Mouse (Mus musculus) cerebellum, postnatal 4 days (tissue): ENCODE measurements around the gene Calcoco2.
"Not testable (repeated sequence)": the region's sequence is repeated elsewhere in the genome, so short reads cannot be mapped to it uniquely, and the experiment has no call there.

ENCODE experiments used
- DNase-seq, 2 experiments: peaks; one replicate each; pipeline ENCODE4 v3.0.0; 2022; ENCODE audit warnings: low spot score in 2 of 2, mixed read lengths in 1 of 2

Calcoco2 gene

DNA sequence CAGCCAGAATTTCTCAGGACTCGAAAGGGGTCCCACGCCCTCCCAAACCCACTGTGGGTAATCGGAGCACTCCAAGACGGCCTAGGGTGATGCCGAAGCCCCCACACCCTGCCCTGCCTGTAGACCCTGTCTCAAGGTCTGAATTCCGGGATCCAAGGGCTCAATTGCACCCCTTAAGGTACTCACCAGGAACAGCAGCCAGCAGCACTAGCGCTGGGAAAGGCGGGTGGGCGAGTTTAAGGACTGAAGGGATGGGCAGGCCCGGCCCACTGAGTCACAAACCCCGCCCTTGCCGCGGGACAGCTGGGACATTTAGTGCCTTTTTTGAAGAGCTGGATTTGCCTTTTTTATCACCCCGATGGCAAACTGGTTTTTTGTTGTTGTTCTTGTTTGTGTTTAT lies at the start of gene Calcoco2:
Gene Calcoco2, minus strand, starts transcription at position 214 of the 400 bp plus-strand sequence.
- DNase-seq, result no peak

GRCm38 (mm10) chr11:96147471-96147870 lies 35.7 kb upstream of the Calcoco2 start:
- DNase-seq, result no peak

- peak; percentile 65 to 73 for DNase-seq
Measured at GRCm38 (mm10) chr11:96145622-96146270, 34.0 kb upstream of the Calcoco2 start.

DNA sequence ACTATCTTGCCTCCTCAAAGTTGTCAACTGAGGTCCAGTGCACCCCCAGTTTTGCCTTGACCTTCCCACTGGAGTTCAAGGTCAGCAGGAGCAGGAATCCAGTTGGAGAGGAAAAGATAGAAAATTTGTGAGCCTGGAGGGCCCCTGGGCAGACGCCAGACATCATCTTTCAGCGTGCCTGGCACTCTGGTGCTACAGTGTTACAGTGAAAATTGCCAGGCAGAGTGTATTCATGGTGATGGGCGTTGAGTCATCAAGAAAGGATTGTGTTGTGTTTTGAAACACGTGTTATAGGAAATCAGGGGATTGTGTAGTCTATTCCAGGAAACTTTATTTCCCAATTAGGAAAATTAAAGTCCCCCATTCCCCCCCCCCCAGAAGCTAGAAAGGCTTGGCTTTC lies 32.0 kb upstream of the Calcoco2 start:
- DNase-seq, result no peak

DNA sequence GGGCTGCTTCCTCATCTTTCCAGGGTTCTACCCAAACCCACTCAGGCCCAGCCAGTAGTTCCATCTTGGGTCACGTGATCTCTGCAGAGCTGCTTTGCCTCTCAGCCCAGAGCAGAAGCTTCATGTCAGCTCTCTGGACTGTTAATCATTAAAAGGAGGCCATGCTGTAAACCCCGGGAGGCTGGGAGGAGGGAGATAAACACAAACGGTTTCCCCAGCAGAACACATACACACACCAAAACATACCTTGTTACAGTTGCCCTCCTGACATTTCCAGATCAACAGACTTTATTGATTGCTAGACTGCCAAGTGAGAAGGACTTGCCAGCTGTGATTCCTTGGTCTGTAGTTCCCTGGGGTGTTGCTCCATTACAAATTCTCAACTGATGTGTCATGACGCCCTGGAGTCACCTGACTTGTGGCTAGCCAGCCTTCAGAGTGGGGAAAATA lies 29.0 kb upstream of the Calcoco2 start:
- DNase-seq, result no peak

DNA sequence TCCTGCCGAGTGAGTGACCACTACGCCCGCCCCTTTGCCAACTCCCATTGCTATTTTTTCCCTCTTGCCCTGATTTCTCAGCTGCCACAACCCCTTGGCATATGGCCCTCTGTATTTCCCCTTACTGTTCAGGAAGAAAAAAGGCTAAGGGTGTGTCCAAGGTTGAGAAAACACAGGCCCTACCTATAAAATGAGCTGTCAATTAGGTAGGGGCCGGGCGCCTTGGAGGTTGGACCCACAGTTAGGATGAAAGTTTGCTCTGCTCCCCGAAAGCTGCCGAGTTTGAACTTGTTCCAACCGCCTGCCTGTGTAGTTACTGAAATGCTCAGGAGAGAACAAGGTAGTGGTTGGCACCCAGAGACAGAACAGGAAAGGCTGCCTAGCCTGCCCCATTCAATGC lies 24.1 kb upstream of the Calcoco2 start:
- DNase-seq, result no peak

DNA sequence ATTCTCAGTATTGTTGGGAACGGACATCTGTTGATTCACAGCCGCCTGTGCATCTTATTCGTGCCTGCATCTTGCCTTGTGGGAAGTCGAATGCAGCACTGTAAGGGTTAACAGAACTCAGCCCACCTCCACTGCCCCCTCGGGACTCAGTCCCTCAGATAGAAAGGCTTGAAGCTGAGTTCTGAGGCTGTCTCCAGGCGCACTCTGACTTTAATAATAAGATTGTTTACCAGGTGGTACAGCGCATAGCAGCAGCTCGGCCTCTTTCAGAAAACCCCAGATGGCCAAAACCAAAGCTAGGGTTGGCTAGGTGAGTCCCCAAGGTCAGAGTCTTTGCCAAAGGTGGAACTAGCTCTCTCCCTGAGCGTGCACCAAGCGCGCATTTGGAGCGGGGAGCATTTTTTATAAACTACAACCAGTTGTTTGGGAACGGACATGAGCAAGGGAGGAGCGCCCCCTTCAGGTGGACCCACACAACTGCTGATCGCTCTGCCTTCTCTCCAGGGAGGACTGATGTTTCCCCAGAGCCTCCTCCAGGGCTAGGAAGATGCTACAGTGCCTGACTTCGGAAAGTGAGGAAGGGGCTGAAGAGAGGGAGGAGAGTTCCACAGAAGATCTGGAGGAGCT lies 21.6 kb upstream of the Calcoco2 start, which contains the start of gene Ttll6:
Gene Ttll6, plus strand, starts transcription at position 548 of the 627 bp plus-strand sequence.
- peak; percentile 48 for DNase-seq

GRCm38 (mm10) chr11:96130606-96131005 lies 18.8 kb upstream of the Calcoco2 start:
- DNase-seq, result no peak

- DNase-seq, result peak in 1 of 2 experiments; percentile 20
Measured at GRCm38 (mm10) chr11:96124052-96124914, 12.5 kb upstream of the Calcoco2 start.

GRCm38 (mm10) chr11:96122806-96123205 lies 11.0 kb upstream of the Calcoco2 start:
- DNase-seq, result not testable (repeated sequence)

DNA sequence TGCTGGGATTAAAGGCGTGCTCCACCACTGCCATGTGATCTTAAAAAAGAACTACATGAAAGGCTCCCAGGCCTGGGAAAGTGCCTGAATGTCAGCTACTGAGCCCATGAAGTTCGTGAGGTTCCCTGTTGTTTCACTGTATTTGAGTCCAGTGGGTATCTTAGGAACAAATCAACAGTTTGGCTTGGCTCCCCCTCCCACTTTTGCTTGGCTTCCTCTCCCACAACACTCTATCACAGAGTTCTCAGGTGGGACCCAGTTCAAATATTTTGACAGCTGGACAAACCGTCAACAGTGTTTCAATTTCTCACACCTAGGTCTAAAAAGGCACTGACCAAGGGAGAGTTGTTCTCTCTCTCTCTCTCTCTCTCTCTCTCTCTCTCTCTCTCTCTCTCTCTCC lies 7.6 kb upstream of the Calcoco2 start:
- no peak for DNase-seq

DNA sequence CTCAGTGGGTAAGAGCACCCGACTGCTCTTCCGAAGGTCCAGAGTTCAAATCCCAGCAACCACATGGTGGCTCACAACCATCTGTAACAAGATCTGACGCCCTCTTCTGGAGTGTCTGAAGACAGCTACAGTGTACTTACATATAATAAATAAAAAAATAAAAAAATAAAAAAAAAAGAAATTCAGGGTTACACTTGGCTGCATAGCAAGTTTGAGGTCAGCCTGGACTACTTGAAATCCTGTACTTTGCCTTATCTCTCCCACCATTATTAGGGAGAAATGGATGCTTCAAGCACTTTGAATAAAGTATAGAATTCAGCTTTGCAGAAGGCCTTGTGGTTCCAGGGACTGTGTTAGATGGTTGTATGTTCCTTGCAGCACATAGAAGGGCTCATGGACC lies 5.2 kb upstream of the Calcoco2 start:
- DNase-seq, result not testable (repeated sequence)

DNA sequence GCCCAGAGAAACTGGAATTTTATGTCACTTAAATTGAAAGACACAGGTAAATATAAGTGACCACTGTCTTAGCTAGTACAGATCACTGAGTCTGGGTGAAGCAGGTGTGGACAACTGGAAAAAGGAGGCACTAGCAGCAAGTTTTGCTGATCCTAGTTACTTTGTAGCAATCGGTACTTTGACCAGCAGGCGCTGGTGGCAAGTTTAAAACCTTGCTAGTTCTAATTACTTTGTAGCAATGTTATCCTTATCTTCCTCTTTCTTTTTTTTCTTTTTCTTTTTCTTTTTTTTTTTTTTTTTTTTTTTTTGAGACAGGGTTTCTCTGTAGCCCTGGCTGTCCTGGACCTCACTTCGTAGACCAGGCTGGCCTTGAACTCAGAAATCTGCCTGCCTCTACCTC lies 4.4 kb upstream of the Calcoco2 start:
- DNase-seq, result no peak

- DNase-seq, result no peak
Measured at GRCm38 (mm10) chr11:96115416-96115815, 3.7 kb upstream of the Calcoco2 start.

DNA sequence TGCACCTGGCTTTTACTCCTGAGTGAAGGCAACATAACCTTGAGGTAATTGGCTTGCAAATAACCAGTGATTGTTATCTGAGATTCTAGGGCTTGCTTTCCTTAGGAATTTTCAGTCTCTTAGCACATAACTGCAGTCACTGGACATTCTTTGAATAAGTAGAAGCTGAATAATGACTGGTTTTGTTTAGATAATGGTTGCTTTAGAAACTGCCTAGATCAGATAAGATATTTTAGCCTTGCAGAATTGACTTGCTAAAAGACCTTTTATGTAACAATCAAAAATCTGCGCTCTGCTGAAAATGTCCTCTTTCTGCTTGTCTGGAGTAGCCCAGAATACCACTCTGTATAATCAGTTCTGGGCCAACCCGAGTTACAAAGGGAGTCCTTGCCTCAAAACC lies 2.3 kb upstream of the Calcoco2 start:
- no peak for DNase-seq

DNA sequence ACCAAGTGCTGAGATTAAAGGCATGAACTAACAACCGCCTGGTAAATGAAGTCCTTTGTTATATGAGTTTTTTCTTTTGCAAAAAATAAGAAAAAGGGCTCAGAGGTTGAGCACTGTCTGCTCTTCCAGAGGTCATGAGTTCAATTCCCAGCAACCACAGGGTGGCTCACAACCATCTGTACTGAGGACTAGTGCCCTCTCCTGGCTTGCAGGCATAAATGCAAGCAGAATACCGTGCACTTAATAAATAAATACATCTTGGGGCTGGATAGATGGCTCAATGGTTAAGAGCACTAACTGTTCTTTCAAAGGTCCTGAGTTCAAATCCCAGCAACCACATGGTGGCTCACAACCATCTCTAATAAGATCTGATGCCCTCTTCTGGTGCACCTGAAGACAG lies 814 bp downstream of the Calcoco2 start:
- not testable (repeated sequence) for DNase-seq

DNA sequence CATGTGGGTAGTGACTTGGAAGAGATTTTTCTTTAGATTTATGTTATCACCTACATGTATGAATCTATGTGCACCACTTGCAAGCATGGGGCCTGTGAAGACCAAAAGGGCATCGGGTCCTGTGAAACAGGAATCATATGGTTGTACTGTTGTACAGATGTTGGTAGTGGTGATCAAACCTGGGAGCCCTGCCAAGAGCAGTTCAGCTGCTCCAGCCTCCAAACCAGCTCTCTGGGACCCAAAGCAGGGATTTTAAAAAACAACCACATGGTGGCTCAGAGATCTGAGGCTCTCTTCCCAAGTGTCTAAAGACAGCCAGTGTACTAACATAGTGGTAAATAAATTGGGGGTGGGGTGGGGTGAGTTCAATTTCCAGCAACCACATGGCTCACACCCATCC lies 3.4 kb downstream of the Calcoco2 start:
- DNase-seq, result no peak

- DNase-seq, result peak in 1 of 2 experiments; percentile 24
Measured at GRCm38 (mm10) chr11:96093361-96093760, 18.4 kb downstream of the Calcoco2 start.

DNA sequence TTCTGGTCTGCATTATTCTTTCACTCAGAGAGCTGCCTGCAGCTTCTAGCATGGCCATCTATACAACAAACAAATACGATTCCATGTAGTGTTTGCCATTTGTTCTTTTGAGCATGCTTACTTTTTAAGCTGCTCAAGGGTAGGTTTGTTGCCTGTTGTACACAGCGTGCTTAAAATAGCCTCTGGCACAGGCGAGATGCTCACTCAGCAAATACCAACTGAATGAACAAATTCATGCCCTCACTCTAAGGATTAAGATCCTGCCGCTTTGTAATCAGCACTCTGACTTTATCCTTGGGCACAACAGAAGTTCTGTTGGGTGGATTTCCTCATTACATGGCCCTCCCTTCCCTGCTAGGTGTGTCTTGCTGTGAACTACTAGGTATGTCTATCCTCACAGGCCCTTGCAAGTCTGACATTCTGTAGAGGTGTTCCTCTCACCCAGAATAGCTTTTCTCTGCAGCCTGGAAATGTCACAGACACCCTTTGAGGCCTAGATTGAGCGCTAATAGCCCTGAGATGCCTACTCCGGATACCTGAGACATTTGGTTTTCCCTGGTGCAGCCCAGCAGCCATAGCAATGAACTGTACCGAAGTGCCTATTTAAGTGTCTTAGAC lies 19.0 kb downstream of the Calcoco2 start:
- no peak for DNase-seq

GRCm38 (mm10) chr11:96091073-96091472 lies 20.7 kb downstream of the Calcoco2 start:
- DNase-seq, result no peak

- no peak for DNase-seq
Measured at GRCm38 (mm10) chr11:96087981-96088380, 23.8 kb downstream of the Calcoco2 start.

GRCm38 (mm10) chr11:96082682-96083081 lies 29.1 kb downstream of the Calcoco2 start:
- DNase-seq, result no peak
